ENCODE assay signal across 8 mouse cellular contexts in genomic region chr13:111867261-111867660, GRCm38 (mm10). TPM values are rescaled to one million over a fixed set of nuclear protein-coding genes. Genes with fewer than 3 reads are reported as not detected.
DNase-seq lines count a peak whose midpoint lies in the region; ATAC-seq lines count a peak whose summit lies in the region.

No protein-coding gene starts in this region.

- 0 out of 2 replicates have a peak, but pooled peaks cover 4% of the 10 kb centered on the region for H3K9me3 ChIP-seq in heart, embryonic 13.5 days
- no peaks in the 10 kb centered on the region for H3K9me3 ChIP-seq in lung, embryonic 15.5 days
- H3K9me3 ChIP-seq in hindbrain, embryonic 15.5 days, result no peaks in the 10 kb centered on the region

- no peak overlapping the region; the same call in 1 of the 2 replicates for H3K9ac ChIP-seq in heart, embryonic 13.5 days
- no peak overlapping the region for H3K9ac ChIP-seq in lung, embryonic 15.5 days
- H3K9ac ChIP-seq in hindbrain, embryonic 15.5 days, result no peak overlapping the region

- WGBS in heart, embryonic 13.5 days, result 89% methylated on average over 2 of the region's 2 CpGs
- WGBS in lung, embryonic 15.5 days, result 90% methylated on average over 2 of the region's 2 CpGs
- 95% methylated on average over 2 of the region's 2 CpGs for WGBS in hindbrain, embryonic 15.5 days

- no peaks in the 10 kb centered on the region for H3K27me3 ChIP-seq in heart, embryonic 13.5 days (replicated peaks)
- H3K27me3 ChIP-seq in lung, embryonic 15.5 days, result no peaks in the 10 kb centered on the region
- no peaks in the 10 kb centered on the region for H3K27me3 ChIP-seq in hindbrain, embryonic 15.5 days

- H3K36me3 ChIP-seq in heart, embryonic 13.5 days, result no peaks in the 10 kb centered on the region
- no peaks in the 10 kb centered on the region for H3K36me3 ChIP-seq in lung, embryonic 15.5 days
- H3K36me3 ChIP-seq in hindbrain, embryonic 15.5 days, result no peaks in the 10 kb centered on the region

- DNase-seq in heart, adult 9 months (ENCODE audit: low spot score in 2 of 2), result no peak
- DNase-seq in lung, postnatal 14 days, result no peak
- DNase-seq in cerebellum, adult 11-12 months, result no peak
- DNase-seq in MN1 (ENCODE audit: low spot score), result no peak

- no peak overlapping the region for H3K4me3 ChIP-seq in heart, embryonic 13.5 days
- no peak overlapping the region for H3K4me3 ChIP-seq in lung, embryonic 15.5 days
- no peak overlapping the region for H3K4me3 ChIP-seq in hindbrain, embryonic 15.5 days

- no peak for ATAC-seq in heart, embryonic 13.5 days (ENCODE audit: extremely low read depth, insufficient number of reproducible peaks, low FRiP score, low TSS enrichment)
- ATAC-seq in lung, embryonic 15.5 days (ENCODE audit: borderline replicate concordance, extremely low read depth, low FRiP score, low TSS enrichment), result no peak
- no peak for ATAC-seq in hindbrain, embryonic 15.5 days (ENCODE audit: low FRiP score, low read depth)
- 0 out of 2 replicates have a peak, but pooled peaks have one; percentile 21 for ATAC-seq in neutrophil, adult 5-6 weeks (ENCODE audit: extremely low read depth, insufficient number of reproducible peaks, low FRiP score, poor library complexity, severe bottlenecking)

- peak overlapping the region; percentile 89 for H3K27ac ChIP-seq in heart, embryonic 13.5 days (replicated peaks)
- peak overlapping the region; percentile 78 for H3K27ac ChIP-seq in lung, embryonic 15.5 days
- H3K27ac ChIP-seq in hindbrain, embryonic 15.5 days (replicated peaks), result peak overlapping the region; percentile 58; the same call in 1 of the 2 replicates

- peak overlapping the region; percentile 70 for H3K4me2 ChIP-seq in heart, embryonic 13.5 days
- peak overlapping the region; percentile 45; the same call in 1 of the 2 replicates for H3K4me2 ChIP-seq in lung, embryonic 15.5 days
- H3K4me2 ChIP-seq in hindbrain, embryonic 15.5 days, result no peak overlapping the region; the same call in 1 of the 2 replicates

- H3K4me1 ChIP-seq in heart, embryonic 13.5 days, result peaks cover 33% of the 10 kb centered on the region
- peaks cover 35% of the 10 kb centered on the region for H3K4me1 ChIP-seq in lung, embryonic 15.5 days
- H3K4me1 ChIP-seq in hindbrain, embryonic 15.5 days (replicated peaks), result peaks cover 23% of the 10 kb centered on the region

RNA-seq across cellular contexts. Expression of gene Map3k1, which starts 58.5 kb away (rescaled TPM):
- polyA plus RNA-seq in heart, embryonic 13.5 days (2015; fragmentation: Nextera tagmentation; extraction: Ambion mirVana), result 12.5 and 12.8 TPM in 2 replicates
- 27.5 and 28.6 TPM in 2 replicates for polyA plus RNA-seq in lung, embryonic 15.5 days (2015; fragmentation: Nextera tagmentation; extraction: Ambion mirVana)
- polyA plus RNA-seq in hindbrain, embryonic 15.5 days (2015; fragmentation: Nextera tagmentation; extraction: Ambion mirVana), result 11.3 and 12.6 TPM in 2 replicates
- total RNA-seq in neutrophil, adult 5-6 weeks (2017), result 242 and 277 TPM in 2 replicates
